Mouse (Mus musculus) gastrocnemius, postnatal 10 days (tissue): Measurements from ENCODE around the gene Uqcrq. TPM values are rescaled to one million over a fixed set of nuclear protein-coding genes. Genes with fewer than 3 reads are reported as not detected.

Source experiments
- DNase-seq: peaks from one replicate; pipeline ENCODE4 v3.0.0; 2021; ENCODE audit warnings: mixed read lengths
- microRNA-seq, 2 experiments: library from miRNA; unstranded; fragments of <30 nt; microRNA quantifications; one replicate each; pipeline ENCODE4 v1.2.0; 2021
- total RNA-seq, 2 experiments: library from RNA; stranded (reverse); gene quantifications; 2 replicates each; pipeline ENCODE4 v1.2.3; 2021

The Uqcrq gene
- total RNA-seq, 2 experiments from 2014 or later, result 882 to 991 TPM

DNA sequence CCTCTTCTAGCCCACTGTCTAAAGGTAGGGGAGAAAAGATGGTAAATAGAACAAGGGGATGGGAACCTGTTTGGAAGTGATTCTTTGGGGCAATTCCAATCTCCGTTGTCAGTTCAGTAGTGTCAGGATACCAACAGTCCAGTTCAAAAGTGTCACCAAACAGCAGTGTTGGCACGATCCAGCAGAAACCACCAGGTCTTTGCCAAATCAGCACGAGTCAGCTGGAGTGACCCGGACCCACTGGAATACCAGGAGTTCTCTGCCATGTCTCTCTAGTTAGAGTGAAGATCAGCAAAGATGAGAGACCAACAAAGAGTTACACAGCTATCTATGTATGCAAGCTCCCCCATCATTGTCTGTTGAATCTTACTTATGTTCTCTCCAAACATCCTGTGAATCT lies 16.8 kb downstream of the Uqcrq start:
- DNase-seq, result no peak

DNA sequence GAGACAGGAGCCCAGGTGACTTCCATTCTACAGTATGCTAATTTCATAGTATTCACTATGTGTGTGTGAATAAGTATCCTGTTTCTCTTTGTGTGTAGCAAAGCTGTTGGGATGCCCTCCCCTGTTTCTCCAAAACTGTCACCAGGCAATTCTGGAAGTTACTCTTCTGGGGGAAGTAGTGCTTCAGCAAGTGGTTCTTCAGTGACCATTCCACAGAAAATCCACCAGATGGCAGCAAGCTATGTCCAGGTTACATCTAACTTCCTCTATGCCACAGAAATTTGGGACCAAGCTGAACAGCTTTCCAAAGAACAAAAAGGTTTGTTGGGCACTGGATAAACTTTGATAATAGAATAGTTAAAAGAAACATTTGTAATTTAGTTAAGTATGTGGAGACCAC lies 18.9 kb downstream of the Uqcrq start:
- DNase-seq, result no peak

- DNase-seq, result no peak
Observed at GRCm38 (mm10) chr11:53403638-53404037, 27.0 kb downstream of the Uqcrq start.

GRCm38 (mm10) chr11:53393856-53394255 lies 36.8 kb downstream of the Uqcrq start:
- no peak for DNase-seq

DNA sequence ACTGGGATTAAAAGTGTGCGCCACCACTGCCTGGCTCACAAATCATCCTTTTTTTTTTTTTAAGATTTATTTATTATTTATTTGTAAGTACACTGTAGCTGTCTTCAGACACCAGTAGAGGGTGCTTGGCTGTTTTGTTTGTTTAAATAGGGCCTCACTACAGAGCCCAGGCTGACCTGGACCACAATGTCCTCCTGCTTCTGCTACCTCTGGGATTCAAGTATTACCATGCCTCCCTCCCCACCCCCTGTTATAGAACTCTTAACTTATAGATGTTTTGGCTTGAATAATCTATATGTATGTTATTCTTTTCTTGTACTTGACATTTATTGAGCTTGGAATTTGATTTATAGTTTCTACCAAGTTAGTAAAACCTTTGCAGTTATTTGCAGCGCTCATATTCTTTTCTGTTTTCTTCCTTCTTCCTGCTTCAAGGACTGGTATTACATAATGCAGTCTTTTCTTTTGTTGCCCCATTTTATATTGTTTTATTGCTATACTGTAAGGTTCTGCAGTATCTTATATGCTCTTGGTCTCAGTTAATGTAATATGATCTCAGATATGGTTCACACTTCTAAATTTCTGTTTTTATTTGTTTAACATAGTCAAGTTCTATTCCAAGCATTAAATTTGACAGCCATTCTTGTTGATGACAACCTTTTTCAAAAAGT lies 46.7 kb downstream of the Uqcrq start:
- no peak for DNase-seq

DNA sequence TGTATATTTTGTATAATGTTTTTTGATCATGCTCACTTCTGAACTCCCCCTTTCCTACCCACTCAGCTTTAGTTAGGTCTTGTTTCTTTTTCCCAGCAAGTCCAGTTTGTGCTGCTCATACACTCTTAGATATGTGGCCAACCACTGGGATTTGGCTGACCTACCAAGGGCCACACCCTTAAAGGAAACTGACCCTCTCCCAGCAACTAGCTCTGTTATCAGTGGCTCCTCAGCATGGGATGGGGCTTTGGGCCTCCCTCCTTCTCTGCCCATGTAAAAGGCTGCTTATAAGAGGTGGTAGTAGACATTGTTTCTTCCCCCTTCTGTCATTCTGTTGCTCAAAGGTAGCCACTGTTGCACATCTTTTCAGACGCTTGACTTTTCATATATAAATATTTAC lies 51.7 kb downstream of the Uqcrq start:
- DNase-seq, result no peak

Small RNAs within 50 kb of the gene (microRNA-seq; reads per million reads assigned to microRNA genes)
- gene Mir6920, result 0 reads per million in 2 experiments

Other genes with a start within 250 kb of the Uqcrq start
- gene Hspa4, start 130.4 kb downstream of the Uqcrq start, total RNA-seq, result 100 to 1,000 TPM; 115 to 122 TPM
- 1 to 10 TPM; 9.4 to 10.0 TPM for gene Zcchc10, start 106.2 kb downstream of the Uqcrq start, total RNA-seq
- gene Aff4, start 80.0 kb downstream of the Uqcrq start, total RNA-seq, result 100 to 1,000 TPM; 114 to 129 TPM
- gene Leap2, start 7.7 kb downstream of the Uqcrq start, total RNA-seq, result not detected
- under 1 TPM; 0.81 to 0.87 TPM for gene Gdf9, start 192 bp upstream of the Uqcrq start, total RNA-seq
- gene Gm10447, start 26.3 kb upstream of the Uqcrq start, total RNA-seq, result not detected
- gene Shroom1, start 26.4 kb upstream of the Uqcrq start, total RNA-seq, result under 1 TPM; 0.45 to 0.54 TPM
- gene Gm9837, start 39.6 kb upstream of the Uqcrq start, total RNA-seq, result not detected
- not detected for gene Gm9945, start 49.3 kb upstream of the Uqcrq start, total RNA-seq
- under 1 TPM; 0.23 to 0.27 TPM for gene Sowaha, start 49.4 kb upstream of the Uqcrq start, total RNA-seq
- gene Sept8, start 88.4 kb upstream of the Uqcrq start, total RNA-seq, result 10 to 100 TPM; 40.5 to 49.4 TPM
- 10 to 100 TPM in 1 of 2 experiments, 1 to 10 TPM in 1; 9.4 to 11.1 TPM for gene Kif3a, start 136.5 kb upstream of the Uqcrq start, total RNA-seq
- not detected for gene Il4, start 187.8 kb upstream of the Uqcrq start, total RNA-seq
- gene Il13, start 203.9 kb upstream of the Uqcrq start, total RNA-seq, result not detected